Mouse (Mus musculus) hindbrain, embryonic 13.5 days (tissue): ENCODE measurements around the gene Csrnp3. TPM values are rescaled to one million over a fixed set of nuclear protein-coding genes. Genes with fewer than 3 reads are reported as not detected.
"Not testable (repeated sequence)": the region's sequence is repeated elsewhere in the genome, so short reads cannot be mapped to it uniquely, and the experiment has no call there.

Experiments used
- ATAC-seq: fragments of 200-750 bp; cut with Nextera tagmentation; 2 replicates; pipeline ENCODE4 v1.8.0; 2017; ENCODE audit warnings: moderate TSS enrichment; ENCODE audit not compliant: low FRiP score
- H3K27ac ChIP-seq: fragments of 300-500 bp; sonication (generic); 2 replicates; pipeline ENCODE4 v1.5.1; 2015; ENCODE audit warnings: inconsistent platforms, mild to moderate bottlenecking, moderate library complexity
- H3K27me3 ChIP-seq: fragments of 300-500 bp; sonication (generic); 2 replicates; pipeline ENCODE4 v1.6.1; 2015; ENCODE audit warnings: mild to moderate bottlenecking, inconsistent platforms
- H3K36me3 ChIP-seq: fragments of 300-500 bp; sonication (generic); 2 replicates; pipeline ENCODE4 v1.6.1; 2015; ENCODE audit warnings: mild to moderate bottlenecking, inconsistent platforms
- H3K4me1 ChIP-seq: fragments of 300-500 bp; sonication (generic); replicated peaks from 2 replicates; pipeline ENCODE4 v1.6.1; 2015; ENCODE audit warnings: inconsistent platforms
- H3K4me2 ChIP-seq: fragments of 300-500 bp; sonication (generic); 2 replicates; pipeline ENCODE4 v1.6.1; 2015; ENCODE audit warnings: inconsistent platforms, mild to moderate bottlenecking, moderate library complexity
- H3K4me3 ChIP-seq: fragments of 300-500 bp; sonication (generic); 2 replicates; pipeline ENCODE4 v1.5.1; 2015; ENCODE audit warnings: mild to moderate bottlenecking, inconsistent platforms
- H3K9ac ChIP-seq: fragments of 300-500 bp; sonication (generic); 2 replicates; pipeline ENCODE4 v1.6.1; 2015; ENCODE audit warnings: mild to moderate bottlenecking, inconsistent platforms
- H3K9me3 ChIP-seq: fragments of 300-500 bp; sonication (generic); 2 replicates; pipeline ENCODE4 v1.6.1; 2016; ENCODE audit warnings: inconsistent platforms
- WGBS: fragments of 180-500 bp; shearing (Covaris S2); methylation state at CpG from one replicate; pipeline ENCODE4 v1.1.7; 2015; 5-methylcytosine and 5-hydroxymethylcytosine counted together
- polyA plus RNA-seq: library from polyadenylated mRNA; unstranded; fragments of >200 nt; fragmentation: Nextera tagmentation; extraction: Ambion mirVana; gene quantifications from 2 replicates; pipeline ENCODE4 v1.2.1, GENCODE M21; 2015

Csrnp3 gene
- polyA plus RNA-seq, 1 experiment from 2014 or later, result 58.0 TPM

- Histone ChIP-seq H3K4me3 (no peak overlapping the region), H3K4me1 (peaks cover 7% of the 10 kb centered on the region; the same call in 1 of the 2 replicates), H3K4me2 (no peak overlapping the region), H3K9ac (no peak overlapping the region), H3K27me3 (no peaks in the 10 kb centered on the region), H3K27ac (no peak overlapping the region), H3K36me3 (no peaks in the 10 kb centered on the region), H3K9me3 (no peaks in the 10 kb centered on the region)
- WGBS, result 35% methylated on average over 3 of the region's 3 CpGs
- no peak for ATAC-seq
These were observed 3.2 kb upstream of the Csrnp3 start for GRCm38 (mm10) chr2:65842356-65842755.

- no peak for ATAC-seq
- Histone ChIP-seq H3K4me1 (peaks cover 16% of the 10 kb centered on the region), H3K36me3 (no peaks in the 10 kb centered on the region), H3K4me3 (peak overlapping the region; percentile 60), H3K9ac (peak overlapping the region; percentile 79), H3K27me3 (no peaks in the 10 kb centered on the region), H3K4me2 (peak overlapping the region; percentile 67), H3K27ac (peak overlapping the region; percentile 85), H3K9me3 (no peaks in the 10 kb centered on the region)
- under 1% methylated on average over 22 of the region's 22 CpGs for WGBS
These were observed 611 bp downstream of the Csrnp3 start for GRCm38 (mm10) chr2:65846000-65846755.

- peak overlapping the region; percentile 49 for H3K9ac ChIP-seq
- WGBS, result 6% methylated on average over 7 of the region's 7 CpGs
These were observed 2.0 kb downstream of the Csrnp3 start for GRCm38 (mm10) chr2:65847463-65848110.

GRCm38 (mm10) chr2:65848706-65849105, 3.1 kb downstream of the Csrnp3 start:
- ATAC-seq, result no peak
- Histone ChIP-seq H3K27ac (peak overlapping the region; percentile 64), H3K36me3 (no peaks in the 10 kb centered on the region), H3K4me2 (peak overlapping the region; percentile 67), H3K4me1 (peaks cover 28% of the 10 kb centered on the region), H3K9ac (peak overlapping the region; percentile 21; the same call in 1 of the 2 replicates), H3K9me3 (no peaks in the 10 kb centered on the region), H3K4me3 (peak overlapping the region; percentile 30), H3K27me3 (no peaks in the 10 kb centered on the region)
- WGBS, result 26% methylated on average over 8 of the region's 8 CpGs

More at GRCm38 (mm10) chr2:65847463-65848110, 2.0 kb downstream of the Csrnp3 start:
- Histone ChIP-seq H3K4me2 (peak overlapping the region; percentile 67), H3K4me1 (peaks cover 26% of the 10 kb centered on the region), H3K27ac (peak overlapping the region; percentile 79), H3K27me3 (no peaks in the 10 kb centered on the region), H3K9me3 (no peaks in the 10 kb centered on the region), H3K4me3 (peak overlapping the region; percentile 40), H3K36me3 (no peaks in the 10 kb centered on the region)
- ATAC-seq, result peak; percentile 36; the same call in 1 of the 2 replicates

- peaks cover 26% of the 10 kb centered on the region for H3K4me1 ChIP-seq
- not testable (repeated sequence) for H3K9ac ChIP-seq, H3K27me3 ChIP-seq, H3K27ac ChIP-seq, ATAC-seq, H3K9me3 ChIP-seq, H3K36me3 ChIP-seq, H3K4me3 ChIP-seq, H3K4me2 ChIP-seq
- 96% methylated on average over 3 of the region's 3 CpGs for WGBS
These were observed 4.7 kb downstream of the Csrnp3 start for GRCm38 (mm10) chr2:65850282-65850681.

GRCm38 (mm10) chr2:65856791-65857190, 11.2 kb downstream of the Csrnp3 start:
- Histone ChIP-seq H3K9ac (no peak overlapping the region), H3K4me3 (no peak overlapping the region), H3K27me3 (no peaks in the 10 kb centered on the region), H3K27ac (no peak overlapping the region), H3K36me3 (no peaks in the 10 kb centered on the region), H3K4me1 (peaks cover 34% of the 10 kb centered on the region), H3K9me3 (no peaks in the 10 kb centered on the region), H3K4me2 (no peak overlapping the region)
- 96% methylated on average over 5 of the region's 5 CpGs for WGBS
- no peak for ATAC-seq

DNA sequence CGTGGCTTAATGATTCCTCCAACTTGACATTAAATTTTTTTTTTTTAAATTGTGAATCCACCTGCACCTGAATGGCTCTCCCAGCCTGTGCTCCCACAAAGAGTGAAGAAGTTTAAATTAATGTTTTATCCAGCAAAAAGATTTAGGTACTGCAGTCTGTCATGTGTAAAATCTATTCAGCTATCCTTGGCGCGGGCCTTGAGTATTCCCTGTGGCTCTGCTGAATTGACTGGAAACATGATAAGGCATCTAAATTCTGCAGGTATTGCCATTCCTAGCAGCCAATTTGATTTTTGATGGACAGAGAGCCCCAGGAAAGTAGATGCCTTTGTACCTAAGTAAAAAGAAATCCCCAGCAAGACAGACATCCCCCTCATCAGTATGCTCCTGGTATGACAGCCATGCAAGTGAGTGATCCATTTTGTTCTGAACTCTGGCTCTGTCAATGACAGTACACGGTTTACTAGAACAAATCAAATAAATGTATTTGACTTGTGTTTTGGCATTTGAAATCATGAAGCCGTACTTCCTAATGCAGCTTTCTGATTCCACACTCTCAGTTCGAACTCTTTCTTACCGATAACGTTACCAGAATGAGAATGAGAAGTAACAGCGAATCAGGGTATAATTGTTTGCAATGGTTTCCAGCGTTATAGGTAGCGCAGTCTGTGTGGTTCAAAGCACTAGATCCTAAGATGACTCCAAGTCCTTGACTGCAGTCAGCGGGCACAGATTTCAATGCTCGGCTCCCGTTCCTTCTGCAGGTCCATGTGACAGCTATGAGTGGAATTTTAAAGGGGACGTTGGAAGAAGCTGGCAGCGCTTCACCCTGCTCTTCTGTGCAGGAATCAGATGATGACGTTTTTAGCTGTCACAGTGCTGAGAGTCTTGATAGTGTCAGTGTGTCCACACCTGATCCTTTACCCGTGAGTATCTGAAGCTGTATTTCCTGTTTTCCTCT, 14.5 kb downstream of the Csrnp3 start:
- Histone ChIP-seq H3K4me1 (peaks cover 21% of the 10 kb centered on the region), H3K9ac (no peak overlapping the region), H3K36me3 (peaks cover 7% of the 10 kb centered on the region), H3K9me3 (no peaks in the 10 kb centered on the region), H3K27me3 (no peaks in the 10 kb centered on the region), H3K27ac (peak overlapping the region; percentile 68), H3K4me3 (no peak overlapping the region), H3K4me2 (no peak overlapping the region)
- WGBS, result 71% methylated on average over 18 of the region's 18 CpGs
- ATAC-seq, result no peak

DNA sequence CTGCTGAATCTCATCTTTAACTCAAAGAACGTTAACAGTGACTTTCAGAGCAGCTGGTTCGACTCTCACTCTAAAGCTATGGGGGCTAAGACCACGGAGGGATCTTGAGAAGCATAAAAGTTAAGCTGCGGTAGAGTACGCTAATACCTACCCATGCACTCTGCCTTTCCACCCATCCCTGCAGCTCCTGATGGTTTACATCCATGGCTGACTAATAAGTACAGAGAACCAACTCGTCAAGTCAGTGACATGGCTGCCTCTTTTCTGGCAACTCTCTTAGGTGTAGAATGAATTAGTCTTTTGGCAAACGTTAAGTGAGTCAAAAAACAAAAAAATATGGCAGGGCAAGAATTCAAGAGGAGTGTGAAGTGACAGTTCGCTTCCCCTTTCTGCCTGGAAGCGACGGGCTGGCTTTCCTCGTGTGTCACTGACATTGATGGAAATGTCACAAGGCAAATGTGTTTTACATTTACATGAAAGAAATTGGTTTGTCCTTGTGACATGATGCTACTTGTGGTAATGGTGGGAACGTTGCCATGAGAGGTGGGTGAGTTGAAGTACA, 19.3 kb downstream of the Csrnp3 start:
- Histone ChIP-seq H3K4me2 (no peak overlapping the region), H3K4me3 (no peak overlapping the region), H3K36me3 (peaks cover 10% of the 10 kb centered on the region), H3K9ac (no peak overlapping the region), H3K9me3 (no peaks in the 10 kb centered on the region), H3K27ac (no peak overlapping the region), H3K27me3 (no peaks in the 10 kb centered on the region), H3K4me1 (peaks cover 11% of the 10 kb centered on the region)
- WGBS, result 80% methylated on average over 12 of the region's 12 CpGs
- ATAC-seq, result no peak

DNA sequence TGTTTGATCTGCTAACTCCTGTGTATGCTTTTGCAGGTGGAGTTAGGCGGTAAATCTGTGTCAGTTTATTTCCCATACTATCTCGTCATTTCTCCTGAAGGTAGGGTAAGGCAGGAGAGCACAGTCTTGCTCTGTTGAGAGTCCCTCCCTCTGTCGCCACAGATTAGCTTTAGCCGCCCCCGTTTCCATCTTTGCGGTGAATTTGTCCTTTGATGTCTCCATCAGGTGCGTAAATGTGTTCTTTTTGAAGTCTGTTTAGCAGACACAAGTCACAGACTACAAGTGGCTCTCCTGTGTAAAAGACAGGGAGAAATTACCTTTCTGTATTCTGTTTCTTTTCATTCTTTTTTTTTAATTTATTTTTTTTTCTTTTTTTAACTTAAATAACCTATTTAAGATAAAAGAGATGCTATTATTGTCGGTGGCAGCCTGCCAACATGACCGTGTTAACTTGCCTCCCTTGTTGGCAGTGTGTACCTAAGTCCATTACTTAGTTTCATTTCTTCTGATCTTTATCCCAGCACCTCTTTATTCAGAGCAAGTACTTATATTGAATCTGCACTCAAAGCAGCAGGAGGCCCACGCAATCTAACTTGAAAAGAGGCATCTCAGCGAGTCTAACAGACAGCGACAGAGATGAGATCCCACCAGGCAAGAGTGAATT, 25.5 kb downstream of the Csrnp3 start:
- H3K36me3 ChIP-seq, result peaks cover 12% of the 10 kb centered on the region; the same call in 1 of the 2 replicates
- H3K27me3 ChIP-seq, result no peaks in the 10 kb centered on the region
- H3K27ac ChIP-seq, result no peak overlapping the region
- H3K9me3 ChIP-seq, result no peaks in the 10 kb centered on the region
- no peak overlapping the region for H3K4me2 ChIP-seq
- ATAC-seq, result no peak
- no peak overlapping the region for H3K9ac ChIP-seq
- H3K4me3 ChIP-seq, result no peak overlapping the region
- H3K4me1 ChIP-seq, result no peaks in the 10 kb centered on the region
- 78% methylated on average over 12 of the region's 12 CpGs for WGBS

DNA sequence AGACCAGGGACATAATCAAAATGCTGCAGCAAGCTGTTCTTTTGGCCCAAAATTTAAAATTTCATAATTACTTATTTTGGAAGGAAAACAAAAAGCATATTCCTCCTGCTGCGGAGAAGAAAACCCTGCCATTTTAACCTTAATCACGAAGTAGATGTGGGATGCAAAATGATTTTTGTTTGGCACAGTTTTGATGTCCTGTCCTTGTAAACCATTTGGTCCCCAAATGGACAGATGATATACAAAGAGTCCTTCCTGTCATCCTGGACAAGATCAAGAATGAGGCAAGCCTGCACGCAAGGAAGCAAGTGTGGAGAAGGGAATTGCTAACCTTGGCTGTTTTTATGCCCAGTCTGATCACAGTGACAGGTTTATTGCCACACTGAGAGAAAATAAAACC, 46.0 kb downstream of the Csrnp3 start:
- no peak for ATAC-seq
- Histone ChIP-seq H3K4me1 (peaks cover 21% of the 10 kb centered on the region), H3K4me2 (no peak overlapping the region), H3K9me3 (no peaks in the 10 kb centered on the region), H3K27me3 (no peaks in the 10 kb centered on the region), H3K4me3 (no peak overlapping the region), H3K27ac (no peak overlapping the region), H3K9ac (no peak overlapping the region), H3K36me3 (no peaks in the 10 kb centered on the region)
- WGBS, result 88% methylated on average over 3 of the region's 3 CpGs

DNA sequence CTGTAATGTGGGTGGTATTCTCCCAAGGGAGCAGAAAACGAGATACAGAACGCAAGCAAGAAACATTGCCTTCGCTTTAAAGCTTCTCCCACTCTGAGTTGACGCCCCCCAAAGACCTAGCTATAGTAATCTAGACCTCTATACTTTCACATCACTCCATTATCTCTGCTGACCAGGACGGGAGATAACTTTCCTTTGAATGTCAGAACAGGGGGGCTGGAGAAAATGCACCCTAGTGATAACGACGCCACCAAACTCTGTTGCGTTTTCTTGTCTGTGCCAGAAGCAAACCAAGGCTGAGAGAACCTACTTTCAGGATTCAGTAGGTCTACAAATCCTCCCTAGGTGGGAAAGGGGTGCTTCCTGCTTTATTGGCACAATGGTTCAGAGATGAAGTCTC, 47.7 kb downstream of the Csrnp3 start:
- H3K36me3 ChIP-seq, result no peaks in the 10 kb centered on the region
- 85% methylated on average over 8 of the region's 8 CpGs for WGBS

More for the DNA sequence above, 47.7 kb downstream of the Csrnp3 start:
- no peaks in the 10 kb centered on the region for H3K27me3 ChIP-seq
- H3K9me3 ChIP-seq, result no peaks in the 10 kb centered on the region
- no peak overlapping the region for H3K27ac ChIP-seq
- H3K4me3 ChIP-seq, result no peak overlapping the region
- H3K4me1 ChIP-seq, result peaks cover 32% of the 10 kb centered on the region
- H3K9ac ChIP-seq, result no peak overlapping the region
- H3K4me2 ChIP-seq, result no peak overlapping the region
- no peak for ATAC-seq
